9 mouse cellular contexts compared by ENCODE assay signal in genomic region chr8:3220502-3220901, GRCm38 (mm10). TPM values are rescaled to one million over a fixed set of nuclear protein-coding genes. Genes with fewer than 3 reads are reported as not detected.
DNase-seq lines count a peak whose midpoint lies in the region; ATAC-seq and TF ChIP-seq lines count a peak whose summit lies in the region.
"Had no signal": no experiment of that assay in that cellular context is flagged by ENCODE, and none has a peak within 500 bp of the region (broad histone marks: within the 10 kb centered on the region; RNA-seq: fewer than 3 reads in every experiment).

No protein-coding gene starts in this region.

- H3K4me3 ChIP-seq in gastrocnemius, adult 2 months = peak overlapping the region; percentile 84
- H3K4me3 ChIP-seq in forebrain, embryonic 15.5 days = peak overlapping the region; percentile 63

- 2% methylated on average over 9 of the region's 9 CpGs for WGBS in forebrain, embryonic 15.5 days

- intact Hi-C loops in gastrocnemius, adult 2 months (cut with DNase I) = loop anchor here (5.0 kb wide), 1 partner anchor 33 kb away; no protein-coding TSS in a partner anchor

- no peak for TF ChIP-seq CTCF in gastrocnemius, adult 2 months (IDR thresholded peaks at IDR 0.05)

- H3K9ac ChIP-seq in forebrain, embryonic 15.5 days (replicated peaks) = peak overlapping the region; percentile 82

- no peak for DNase-seq in gastrocnemius, adult 2 months
- no peak for DNase-seq in gastrocnemius, adult 8-10 months (ENCODE audit: low spot score in 2 of 2)
- peak; percentile 71 for DNase-seq in adipocyte (ENCODE audit: low spot score)
- DNase-seq in kidney, postnatal 10 days = peak; percentile 53
- DNase-seq in thymus, postnatal 25 days = no peak
- DNase-seq in gastrocnemius, adult 18-20 months (ENCODE audit: low spot score) = no peak

- no peaks in the 10 kb centered on the region for H3K36me3 ChIP-seq in forebrain, embryonic 15.5 days
- H3K36me3 ChIP-seq: G1E had no signal

- H3K4me2 ChIP-seq in forebrain, embryonic 15.5 days (replicated peaks) = peak overlapping the region; percentile 65

- peak overlapping the region; percentile 87 for H3K27ac ChIP-seq in gastrocnemius, adult 2 months
- H3K27ac ChIP-seq in forebrain, embryonic 15.5 days (replicated peaks) = peak overlapping the region; percentile 94

- peak; percentile 76 for ATAC-seq in forebrain, embryonic 15.5 days (replicated peaks)
- ATAC-seq in megakaryocyte-erythroid progenitor cell, adult 5-6 weeks (replicated peaks; ENCODE audit: low FRiP score, low TSS enrichment, poor library complexity, severe bottlenecking) = 0 out of 2 replicates have a peak, but pooled peaks have one; percentile 1

- H3K27me3 ChIP-seq in forebrain, embryonic 15.5 days = no peaks in the 10 kb centered on the region

- peaks cover 23% of the 10 kb centered on the region for H3K4me1 ChIP-seq in forebrain, embryonic 15.5 days

- H3K9me3 ChIP-seq in forebrain, embryonic 15.5 days = no peaks in the 10 kb centered on the region
- H3K9me3 ChIP-seq: G1E had no signal

RNA-seq across cellular contexts. Expression of gene Insr, which starts 58.9 kb away (rescaled TPM):
- 10 to 100 TPM; 54.4 to 63.5 TPM for total RNA-seq in gastrocnemius, adult 2 months (2021)
- 10 to 100 TPM; 60.4 to 66.9 (median 64.0) TPM for total RNA-seq in gastrocnemius, adult 8-10 months (2022)
- polyA plus RNA-seq in forebrain, embryonic 15.5 days (2015; fragmentation: Nextera tagmentation; extraction: Ambion mirVana) = 63.2 and 66.5 TPM in 2 replicates
- 14.1 and 24.9 TPM in 2 replicates for total RNA-seq in megakaryocyte-erythroid progenitor cell, adult 5-6 weeks (2014; fragmentation: Nextera tagmentation)
- total RNA-seq in megakaryocyte-erythroid progenitor cell, adult 5-6 weeks (2017) = 6.1 and 11.5 TPM in 2 replicates
- 10 to 100 TPM; 53.7 to 56.4 TPM for total RNA-seq in gastrocnemius, adult 18-20 months (2021)

Comparison
In these comparisons a context has a peak if more than half of its experiments do, and no peak if none do; other contexts are left out.
1. DNase-seq: peak in adipocyte (single experiment) and kidney, postnatal 10 days (single experiment); none in gastrocnemius, adult 2 months (single experiment), gastrocnemius, adult 8-10 months (0 of 2), thymus, postnatal 25 days (single experiment) and gastrocnemius, adult 18-20 months (single experiment).